ENCODE assay signal across 13 mouse cellular contexts in genomic region chr11:97314110-97314509, GRCm38 (mm10). TPM values are rescaled to one million over a fixed set of nuclear protein-coding genes. Genes with fewer than 3 reads are reported as not detected.
DNase-seq lines count a peak whose midpoint lies in the region; ATAC-seq and TF ChIP-seq lines count a peak whose summit lies in the region.
"Had no signal": no experiment of that assay in that cellular context is flagged by ENCODE, and none has a peak within 500 bp of the region (broad histone marks: within the 10 kb centered on the region; RNA-seq: fewer than 3 reads in every experiment).

No protein-coding gene starts in this region.

- peak; percentile 62 for DNase-seq in CD4-positive, CD25-positive, alpha-beta regulatory T cell, adult 2 months (ENCODE audit: low read depth, low spot score)
- DNase-seq in A20 (ENCODE audit: low read depth, low spot score) (peak; percentile 69), ZHBTc4 (ENCODE audit: low read depth, low spot score) (peak; percentile 90)
- DNase-seq in neural tube, embryonic 10.5 days (ENCODE audit: extremely low spot score, low spot score) = no peak
- no peak for DNase-seq in embryo, embryonic 10 days (ENCODE audit: low spot score)
- DNase-seq: adrenal gland, postnatal 36 days; kidney, adult 11 months; liver, embryonic 13.5 days had no signal

- no peak overlapping the region for H3K4me2 ChIP-seq in intestine, postnatal 0 days (replicated peaks; ENCODE audit: low read depth)
- H3K4me2 ChIP-seq in intestine, embryonic 16.5 days (ENCODE audit: low read depth, low read length) = no peak overlapping the region
- H3K4me2 ChIP-seq: embryonic facial prominence, embryonic 12.5 days; liver, embryonic 13.5 days; midbrain, embryonic 13.5 days had no signal

- H3K27me3 ChIP-seq in intestine, postnatal 0 days (replicated peaks; ENCODE audit: control insufficient read depth, insufficient read depth, low read length) = no peaks in the 10 kb centered on the region
- H3K27me3 ChIP-seq in intestine, embryonic 16.5 days (replicated peaks; ENCODE audit: control insufficient read depth, insufficient read depth, low read length) = no peaks in the 10 kb centered on the region
- H3K27me3 ChIP-seq: embryonic facial prominence, embryonic 12.5 days; midbrain, embryonic 13.5 days had no signal

- ATAC-seq in CD4-positive, CD25-positive, alpha-beta regulatory T cell, adult 4 months = no peak
- no peak for ATAC-seq in intestine, postnatal 0 days
- ATAC-seq in intestine, embryonic 16.5 days = no peak
- ATAC-seq: midbrain, embryonic 13.5 days had no signal

- no peak overlapping the region for H3K9ac ChIP-seq in intestine, postnatal 0 days (ENCODE audit: low read depth, low read length)
- no peak overlapping the region for H3K9ac ChIP-seq in intestine, embryonic 16.5 days (ENCODE audit: low read depth, low read length)
- H3K9ac ChIP-seq: embryonic facial prominence, embryonic 12.5 days; liver, embryonic 13.5 days; midbrain, embryonic 13.5 days had no signal

- no peak overlapping the region for H3K4me3 ChIP-seq in intestine, postnatal 0 days (ENCODE audit: low read depth, low read length)
- H3K4me3 ChIP-seq in intestine, embryonic 16.5 days (ENCODE audit: low read length) = no peak overlapping the region
- H3K4me3 ChIP-seq: embryonic facial prominence, embryonic 12.5 days; liver, embryonic 13.5 days; midbrain, embryonic 13.5 days had no signal

- 95% methylated on average over 3 of the region's 3 CpGs for WGBS in intestine, postnatal 0 days
- WGBS in intestine, embryonic 16.5 days = 94% methylated on average over 3 of the region's 3 CpGs

- H3K36me3 ChIP-seq in intestine, postnatal 0 days (ENCODE audit: control insufficient read depth, insufficient read depth) = no peaks in the 10 kb centered on the region
- H3K36me3 ChIP-seq in intestine, embryonic 16.5 days (ENCODE audit: control insufficient read depth, insufficient read depth, low read length) = no peaks in the 10 kb centered on the region
- H3K36me3 ChIP-seq: embryonic facial prominence, embryonic 12.5 days; midbrain, embryonic 13.5 days had no signal

- TF ChIP-seq CTCF in intestine, postnatal 0 days (IDR thresholded peaks at IDR 0.05; ENCODE audit: low read depth) = peak; percentile 53

- H3K27ac ChIP-seq in intestine, postnatal 0 days (ENCODE audit: low read depth, low read length) = no peak overlapping the region
- no peak overlapping the region for H3K27ac ChIP-seq in intestine, embryonic 16.5 days (ENCODE audit: low read length)
- H3K27ac ChIP-seq: embryonic facial prominence, embryonic 12.5 days; midbrain, embryonic 13.5 days had no signal

- H3K9me3 ChIP-seq in intestine, postnatal 0 days (ENCODE audit: control insufficient read depth) = no peaks in the 10 kb centered on the region
- H3K9me3 ChIP-seq in intestine, embryonic 16.5 days (ENCODE audit: control insufficient read depth, low read length) = no peaks in the 10 kb centered on the region
- H3K9me3 ChIP-seq: embryonic facial prominence, embryonic 12.5 days; liver, embryonic 13.5 days; midbrain, embryonic 13.5 days had no signal

- no peaks in the 10 kb centered on the region for H3K4me1 ChIP-seq in intestine, postnatal 0 days (replicated peaks; ENCODE audit: control insufficient read depth, insufficient read depth, low read length)
- peaks cover 20% of the 10 kb centered on the region for H3K4me1 ChIP-seq in intestine, embryonic 16.5 days (ENCODE audit: control insufficient read depth, insufficient read depth, low read length)

RNA-seq across cellular contexts. Expression of gene Mrpl45, which starts 1.4 kb away (rescaled TPM):
- 10 to 100 TPM; 38.8 to 42.3 TPM for polyA plus RNA-seq in CD4-positive, CD25-positive, alpha-beta regulatory T cell, adult 4 months (2017; shearing (Covaris generic))
- polyA plus RNA-seq in intestine, postnatal 0 days (2015; fragmentation: Nextera tagmentation; extraction: Ambion mirVana) = 40.2 and 40.5 TPM in 2 replicates
- 65.0 and 65.4 TPM in 2 replicates for polyA plus RNA-seq in intestine, embryonic 16.5 days (2015; fragmentation: Nextera tagmentation; extraction: Ambion mirVana)

RNA-seq across cellular contexts. Expression of gene Npepps, which starts 33.7 kb away (rescaled TPM):
- 10 to 100 TPM; 34.4 to 41.1 TPM for polyA plus RNA-seq in CD4-positive, CD25-positive, alpha-beta regulatory T cell, adult 4 months (2017; shearing (Covaris generic))
- polyA plus RNA-seq in intestine, postnatal 0 days (2015; fragmentation: Nextera tagmentation; extraction: Ambion mirVana) = 41.9 and 54.7 TPM in 2 replicates
- polyA plus RNA-seq in intestine, embryonic 16.5 days (2015; fragmentation: Nextera tagmentation; extraction: Ambion mirVana) = 95.7 and 101 TPM in 2 replicates

RNA-seq across cellular contexts. Expression of gene Gpr179, which starts 37.8 kb away (rescaled TPM):
- polyA plus RNA-seq in CD4-positive, CD25-positive, alpha-beta regulatory T cell, adult 4 months (2017; shearing (Covaris generic)) = under 1 TPM; 0.16 to 0.30 TPM
- polyA plus RNA-seq in intestine, postnatal 0 days (2015; fragmentation: Nextera tagmentation; extraction: Ambion mirVana) = 0.07 and 0.20 TPM in 2 replicates
- 0.11 and 0.13 TPM in 2 replicates for polyA plus RNA-seq in intestine, embryonic 16.5 days (2015; fragmentation: Nextera tagmentation; extraction: Ambion mirVana)
- polyA plus RNA-seq: liver, embryonic 13.5 days had no signal

RNA-seq across cellular contexts. Expression of gene Socs7, which starts 48.2 kb away (rescaled TPM):
- 1 to 10 TPM; 7.6 to 8.4 TPM for polyA plus RNA-seq in CD4-positive, CD25-positive, alpha-beta regulatory T cell, adult 4 months (2017; shearing (Covaris generic))
- 2.4 and 2.5 TPM in 2 replicates for polyA plus RNA-seq in intestine, postnatal 0 days (2015; fragmentation: Nextera tagmentation; extraction: Ambion mirVana)
- polyA plus RNA-seq in intestine, embryonic 16.5 days (2015; fragmentation: Nextera tagmentation; extraction: Ambion mirVana) = 1.8 and 2.1 TPM in 2 replicates

Comparison
In these comparisons a context has a peak if more than half of its experiments do, and no peak if none do; other contexts are left out.
1. DNase-seq: peak in CD4-positive, CD25-positive, alpha-beta regulatory T cell, adult 2 months (single experiment), A20 (single experiment) and ZHBTc4 (single experiment); none in neural tube, embryonic 10.5 days (single experiment) and embryo, embryonic 10 days (single experiment).